Mouse (Mus musculus) midbrain, embryonic 16.5 days (tissue): ENCODE results near the gene Depp1. TPM values are rescaled to one million over a fixed set of nuclear protein-coding genes. Genes with fewer than 3 reads are reported as not detected.

Experiments used
- ATAC-seq: fragments of 200-750 bp; cut with Nextera tagmentation; 2 replicates; pipeline ENCODE4 v1.8.0; 2017; ENCODE audit warnings: moderate TSS enrichment
- H3K27ac ChIP-seq: fragments of 300-500 bp; sonication (generic); 2 replicates; pipeline ENCODE4 v1.5.1; 2014; ENCODE audit warnings: mild to moderate bottlenecking, low read length, mixed read lengths
- H3K27me3 ChIP-seq: fragments of 300-500 bp; sonication (generic); 2 replicates; pipeline ENCODE4 v1.6.1; 2014; ENCODE audit warnings: low read depth, low read length, mixed read lengths; ENCODE audit not compliant: control insufficient read depth, insufficient read depth
- H3K36me3 ChIP-seq: fragments of 300-500 bp; sonication (generic); 2 replicates; pipeline ENCODE4 v1.6.1; 2014; ENCODE audit warnings: mild to moderate bottlenecking, low read length, moderate library complexity, mixed read lengths; ENCODE audit not compliant: control insufficient read depth, insufficient read depth
- H3K4me1 ChIP-seq: fragments of 300-500 bp; sonication (generic); 2 replicates; pipeline ENCODE4 v1.6.1; 2014; ENCODE audit warnings: mild to moderate bottlenecking, low read length, mixed read lengths; ENCODE audit not compliant: control insufficient read depth, insufficient read depth
- H3K4me2 ChIP-seq: fragments of 300-500 bp; sonication (generic); 2 replicates; pipeline ENCODE4 v1.6.1; 2014; ENCODE audit warnings: mild to moderate bottlenecking, low read length, mixed read lengths
- H3K4me3 ChIP-seq: fragments of 300-500 bp; sonication (generic); 2 replicates; pipeline ENCODE4 v1.5.1; 2014; ENCODE audit warnings: low read depth, mild to moderate bottlenecking, low read length, moderate library complexity, mixed read lengths
- H3K9ac ChIP-seq: fragments of 300-500 bp; sonication (generic); 2 replicates; pipeline ENCODE4 v1.6.1; 2014; ENCODE audit warnings: low read depth, low read length, mixed read lengths
- H3K9me3 ChIP-seq: fragments of 300-500 bp; sonication (generic); replicated peaks from 2 replicates; pipeline ENCODE4 v1.6.1; 2014; ENCODE audit warnings: mild to moderate bottlenecking, low read length, mixed read lengths; ENCODE audit not compliant: control insufficient read depth, poor library complexity, severe bottlenecking
- WGBS: fragments of 180-500 bp; shearing (Covaris S2); extraction: QIAGEN DNeasy Blood & Tissue Kit; methylation state at CpG from one replicate; pipeline ENCODE4 v1.1.7; 2014; 5-methylcytosine and 5-hydroxymethylcytosine counted together
- polyA plus RNA-seq: library from polyadenylated mRNA; unstranded; fragments of >200 nt; fragmentation: Nextera tagmentation; extraction: Ambion mirVana; gene quantifications from 2 replicates; pipeline ENCODE4 v1.2.1, GENCODE M21; 2015

The Depp1 gene
- polyA plus RNA-seq, 1 experiment from 2014 or later = 10.8 TPM

DNA sequence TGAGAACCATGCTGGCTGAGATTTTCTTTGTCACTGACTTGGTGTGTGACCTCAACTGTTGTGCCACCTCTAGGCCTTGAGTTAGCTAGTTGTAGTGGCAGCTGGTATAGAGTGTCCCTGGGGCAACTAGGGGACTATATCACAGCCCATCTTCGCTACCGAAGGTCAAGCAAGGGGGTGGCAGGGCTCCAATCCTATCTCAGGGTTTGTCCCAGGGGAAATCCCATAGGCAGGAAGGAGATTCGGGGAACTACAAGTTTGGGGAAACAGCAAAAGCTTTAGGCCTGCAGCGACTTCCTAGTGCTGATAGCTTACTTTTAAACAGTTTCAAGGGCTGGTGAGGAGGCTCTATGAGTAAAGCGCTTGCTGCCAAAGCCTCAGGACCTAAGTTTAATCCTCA lies 21.9 kb downstream of the Depp1 start:
- Histone ChIP-seq H3K4me2 (peak overlapping the region; percentile 97), H3K4me3 (no peak overlapping the region), H3K9ac (no peak overlapping the region)

DNA sequence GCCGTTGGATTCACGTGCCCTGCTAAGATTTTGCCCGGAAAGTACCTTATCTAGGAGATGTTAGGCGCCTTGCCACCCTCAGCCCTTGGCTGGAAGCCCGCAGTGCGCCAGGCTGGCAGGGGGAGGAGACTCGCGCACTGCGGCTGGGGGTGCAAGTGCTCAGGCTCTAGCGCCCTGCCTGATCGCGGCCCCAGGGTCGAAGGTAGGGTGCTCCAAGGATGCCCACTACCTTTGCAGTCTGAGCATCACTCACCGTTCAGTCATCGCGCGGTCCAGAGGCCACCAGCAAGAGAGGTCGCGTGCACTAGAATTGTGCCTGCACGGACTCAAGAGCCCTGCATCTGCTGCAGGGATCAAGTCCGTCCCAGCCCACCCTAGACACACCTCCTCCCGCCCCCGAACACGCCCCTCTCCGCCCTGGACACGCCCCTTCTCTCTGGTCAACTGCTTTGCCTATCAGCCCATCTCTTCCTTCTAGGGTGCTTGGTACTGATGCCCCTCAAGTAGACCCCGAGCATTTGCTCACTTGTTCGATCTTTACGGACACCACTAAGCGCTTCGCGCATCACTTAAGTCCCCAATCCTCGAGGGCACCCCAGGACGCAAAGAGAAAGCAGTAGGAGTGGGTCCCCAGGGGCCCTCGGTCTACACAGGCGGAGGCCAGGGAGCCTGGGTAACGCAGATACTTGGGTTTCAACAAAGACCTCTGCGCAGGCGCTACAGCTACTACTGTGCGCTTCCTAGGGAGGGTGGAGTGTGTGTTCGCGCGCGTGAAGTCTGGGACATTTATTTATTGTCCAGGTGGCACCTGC lies 23.3 kb downstream of the Depp1 start, which contains the start of gene Rassf4:
Gene Rassf4 (minus strand): TSS at position 482 of the 812 bp plus-strand sequence.
- peak; percentile 91 for ATAC-seq
- H3K4me2 ChIP-seq = peak within 1 kb of the TSS; percentile 97
- no peaks in the 10 kb centered on the region for H3K9me3 ChIP-seq
- no peaks in the 10 kb centered on the region for H3K36me3 ChIP-seq
- H3K4me1 ChIP-seq = peaks cover 14% of the 10 kb centered on the region
- 0 out of 2 replicates have a peak, but pooled peaks cover 3% of the 10 kb centered on the region for H3K27me3 ChIP-seq
- peak within 1 kb of the TSS; percentile 72 for H3K9ac ChIP-seq
- 0 out of 2 replicates have a peak within 1 kb of the TSS, but pooled peaks have one; percentile 28 for H3K27ac ChIP-seq
- peak within 1 kb of the TSS; percentile 55 for H3K4me3 ChIP-seq
- WGBS = under 1% methylated on average over 43 of the region's 44 CpGs

More for the DNA sequence above, 21.9 kb downstream of the Depp1 start:
- ATAC-seq = no peak
- Histone ChIP-seq H3K36me3 (no peaks in the 10 kb centered on the region), H3K27me3 (0 out of 2 replicates have a peak, but pooled peaks cover 3% of the 10 kb centered on the region), H3K27ac (no peak overlapping the region), H3K9me3 (no peaks in the 10 kb centered on the region), H3K4me1 (peaks cover 14% of the 10 kb centered on the region)
- 60% methylated on average over 5 of the region's 5 CpGs for WGBS

DNA sequence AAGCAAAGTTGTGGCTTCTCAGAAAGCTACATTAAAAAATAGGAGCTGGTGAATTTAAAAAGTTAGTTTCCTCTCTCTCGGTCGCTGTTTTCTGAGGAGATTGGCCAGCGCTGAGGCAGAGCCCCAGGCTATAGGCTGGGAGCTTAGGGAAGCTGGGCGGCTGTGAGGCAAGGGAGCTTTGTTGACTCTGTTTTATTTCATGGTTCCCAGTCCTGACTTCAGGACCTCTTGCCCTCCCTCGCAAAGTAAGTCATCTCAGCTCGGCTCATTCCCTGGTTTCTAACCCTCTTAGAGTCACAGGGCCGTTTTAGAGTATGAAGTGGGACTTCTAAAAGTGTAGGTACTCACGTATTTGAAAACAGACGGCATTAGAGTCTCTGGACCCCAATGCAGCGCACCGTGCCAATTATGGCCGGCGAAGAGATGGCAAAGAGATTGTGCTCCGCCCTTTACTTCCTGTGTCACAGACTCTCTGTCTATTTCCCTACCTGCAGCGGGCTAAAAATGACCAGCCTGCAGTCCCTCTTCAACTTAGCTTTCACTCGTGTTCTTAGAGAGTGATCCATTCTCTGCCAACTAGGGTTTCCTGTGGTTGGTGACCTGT lies 24.0 kb downstream of the Depp1 start:
- Histone ChIP-seq H3K36me3 (no peaks in the 10 kb centered on the region), H3K27me3 (0 out of 2 replicates have a peak, but pooled peaks cover 3% of the 10 kb centered on the region), H3K9me3 (no peaks in the 10 kb centered on the region), H3K4me2 (peak overlapping the region; percentile 97), H3K4me1 (peaks cover 14% of the 10 kb centered on the region), H3K9ac (peak overlapping the region; percentile 72), H3K27ac (0 out of 2 replicates have a peak overlapping the region, but pooled peaks have one; percentile 28), H3K4me3 (peak overlapping the region; percentile 55)
- ATAC-seq = peak; percentile 22; the same call in 1 of the 2 replicates
- 25% methylated on average over 16 of the region's 16 CpGs for WGBS

DNA sequence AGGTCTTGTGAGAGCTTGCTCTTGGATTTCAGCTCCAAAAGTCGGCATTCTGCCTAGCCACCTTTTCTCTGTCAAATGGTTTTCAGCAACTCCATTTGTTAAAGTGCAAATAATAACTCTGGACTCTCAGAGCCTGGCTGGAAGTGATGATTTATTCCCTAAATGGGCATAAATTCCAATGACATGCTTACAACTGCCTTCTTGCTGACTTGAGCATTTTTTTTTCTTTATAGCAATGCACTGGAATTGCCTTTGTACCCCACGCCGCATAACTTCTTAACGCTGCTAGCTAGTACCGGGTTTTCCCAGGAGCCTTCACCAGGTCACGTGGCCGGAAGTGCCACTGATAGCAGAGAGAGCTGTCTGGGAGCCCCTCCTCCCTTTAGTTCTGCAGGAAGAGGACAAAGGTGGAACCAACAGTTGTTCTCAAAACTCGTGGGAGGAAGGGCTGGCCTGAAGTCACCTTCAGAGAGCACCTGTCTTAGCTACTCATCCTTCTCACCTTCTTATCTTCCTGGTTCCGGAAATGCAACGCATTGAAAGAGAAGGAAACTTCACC lies 26.0 kb downstream of the Depp1 start:
- H3K9ac ChIP-seq = no peak overlapping the region
- 85% methylated on average over 10 of the region's 10 CpGs for WGBS

DNA sequence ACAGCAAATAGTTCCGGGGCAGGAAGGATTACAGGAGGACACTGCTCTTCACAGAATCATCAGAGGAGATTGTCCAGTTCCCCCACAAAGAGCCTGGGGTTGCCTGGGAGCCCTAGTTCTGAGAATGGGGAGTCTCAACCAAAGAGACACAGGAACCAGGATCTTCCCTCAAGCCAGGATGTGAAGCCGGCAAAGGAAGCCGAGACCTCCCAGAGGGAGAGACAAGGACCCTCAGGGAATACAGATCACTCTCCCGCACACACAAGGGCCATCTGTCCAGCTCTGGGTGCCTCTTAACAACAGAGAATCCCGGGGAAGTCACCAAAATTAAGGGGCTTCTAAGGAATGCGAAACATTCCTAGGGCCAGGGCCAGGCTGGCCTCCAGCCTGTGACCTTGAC lies 26.9 kb downstream of the Depp1 start:
- no peaks in the 10 kb centered on the region for H3K36me3 ChIP-seq
- no peaks in the 10 kb centered on the region for H3K9me3 ChIP-seq
- H3K4me3 ChIP-seq = no peak overlapping the region
- ATAC-seq = no peak
- no peak overlapping the region for H3K27ac ChIP-seq
- WGBS = 66% methylated on average over 6 of the region's 6 CpGs
- H3K27me3 ChIP-seq = no peaks in the 10 kb centered on the region
- no peak overlapping the region for H3K4me2 ChIP-seq
- no peak overlapping the region for H3K9ac ChIP-seq
- H3K4me1 ChIP-seq = peaks cover 7% of the 10 kb centered on the region

More for the DNA sequence above, 26.0 kb downstream of the Depp1 start:
- no peaks in the 10 kb centered on the region for H3K36me3 ChIP-seq
- peaks cover 9% of the 10 kb centered on the region for H3K4me1 ChIP-seq
- no peak for ATAC-seq
- H3K27me3 ChIP-seq = 0 out of 2 replicates have a peak, but pooled peaks cover 3% of the 10 kb centered on the region
- no peak overlapping the region for H3K4me3 ChIP-seq
- H3K4me2 ChIP-seq = no peak overlapping the region
- no peaks in the 10 kb centered on the region for H3K9me3 ChIP-seq
- H3K27ac ChIP-seq = no peak overlapping the region

DNA sequence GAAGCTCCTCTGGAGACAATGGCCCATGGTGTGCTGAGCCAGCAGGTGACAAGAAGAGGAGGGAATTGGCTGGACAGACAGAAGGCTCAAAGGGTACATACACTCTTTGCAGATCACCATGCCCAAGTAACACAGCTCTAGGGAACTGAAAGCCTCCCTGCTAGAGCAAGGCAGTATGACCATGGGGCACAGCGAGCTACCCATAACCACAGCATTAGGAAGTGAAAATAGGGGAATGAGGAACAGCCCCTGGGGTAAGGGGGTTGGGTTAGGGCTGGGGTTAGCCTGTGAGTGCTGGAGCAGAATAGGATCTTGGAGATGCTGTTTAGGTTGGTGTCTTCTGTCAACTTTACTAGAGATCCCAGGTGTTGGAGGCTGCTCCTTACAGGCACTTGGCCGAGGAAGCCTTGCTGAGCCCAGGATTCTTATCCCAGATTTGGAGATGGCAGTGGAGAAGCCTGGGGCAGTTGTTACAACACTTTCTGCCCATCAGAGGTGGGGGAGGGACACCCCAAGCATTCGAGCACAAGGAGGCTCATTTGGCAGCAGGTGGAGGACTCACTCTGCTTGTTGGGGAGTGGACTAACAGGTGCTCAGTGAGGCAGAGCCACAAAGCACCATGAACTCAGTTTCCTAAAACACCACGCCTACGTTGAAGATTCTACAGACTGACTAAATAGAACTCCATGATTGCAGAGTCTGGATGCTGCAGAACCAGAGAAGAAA lies 29.3 kb downstream of the Depp1 start:
- Histone ChIP-seq H3K4me1 (no peaks in the 10 kb centered on the region), H3K27me3 (no peaks in the 10 kb centered on the region), H3K36me3 (no peaks in the 10 kb centered on the region), H3K9me3 (no peaks in the 10 kb centered on the region), H3K4me3 (no peak overlapping the region), H3K9ac (no peak overlapping the region), H3K27ac (no peak overlapping the region), H3K4me2 (no peak overlapping the region)
- ATAC-seq = no peak
- 71% methylated on average over 5 of the region's 5 CpGs for WGBS

DNA sequence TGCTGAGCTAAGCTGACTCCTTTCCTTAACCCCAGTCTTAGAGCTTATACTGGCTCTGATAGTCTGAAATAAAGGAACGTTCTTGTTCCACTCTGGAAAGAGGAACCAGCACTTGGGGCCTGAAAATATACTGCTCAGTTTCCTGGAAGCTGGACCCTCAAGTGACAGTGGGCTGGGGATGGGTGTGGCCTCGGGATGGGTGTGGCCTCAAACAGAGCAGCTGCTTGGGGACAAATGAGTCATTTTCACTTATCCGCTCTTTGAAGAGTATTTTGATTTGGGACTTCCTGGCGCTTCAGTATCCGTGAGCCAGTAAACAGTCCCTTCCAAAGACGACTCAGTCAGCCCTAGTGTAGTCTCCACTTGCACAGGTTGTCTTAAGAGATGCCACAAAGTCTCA lies 31.9 kb downstream of the Depp1 start:
- no peak for ATAC-seq
- no peaks in the 10 kb centered on the region for H3K4me1 ChIP-seq
- no peak overlapping the region for H3K9ac ChIP-seq
- H3K27me3 ChIP-seq = no peaks in the 10 kb centered on the region
- 53% methylated on average over 6 of the region's 6 CpGs for WGBS
- no peak overlapping the region for H3K4me3 ChIP-seq
- no peaks in the 10 kb centered on the region for H3K36me3 ChIP-seq
- H3K27ac ChIP-seq = no peak overlapping the region
- H3K9me3 ChIP-seq = no peaks in the 10 kb centered on the region
- no peak overlapping the region for H3K4me2 ChIP-seq

DNA sequence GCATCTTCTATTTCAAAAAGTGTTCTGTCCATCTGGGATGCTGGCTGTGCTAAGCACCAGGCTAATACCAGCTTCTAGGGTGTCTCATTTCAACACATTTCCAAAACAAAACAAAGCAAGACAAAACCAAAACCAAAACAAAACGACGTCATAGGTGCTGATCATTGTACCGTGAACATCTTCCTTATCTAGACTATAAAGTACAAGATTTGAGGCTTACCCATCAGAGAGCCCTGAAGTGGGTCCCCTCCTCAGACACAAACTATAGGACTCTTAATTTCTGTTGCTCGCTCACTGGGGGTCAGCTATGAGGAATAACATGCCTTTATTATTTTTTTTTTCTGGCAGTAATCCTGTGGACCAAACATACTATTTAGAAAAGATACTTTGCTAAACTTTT lies 43.2 kb downstream of the Depp1 start:
- Histone ChIP-seq H3K27ac (no peak overlapping the region), H3K9ac (no peak overlapping the region), H3K27me3 (no peaks in the 10 kb centered on the region), H3K4me2 (no peak overlapping the region), H3K9me3 (no peaks in the 10 kb centered on the region), H3K4me1 (no peaks in the 10 kb centered on the region), H3K4me3 (no peak overlapping the region), H3K36me3 (no peaks in the 10 kb centered on the region)
- WGBS = 86% methylated on average over 4 of the region's 4 CpGs
- ATAC-seq = no peak
